Mouse (Mus musculus): ENCODE measurements at regions not wholly inside any gene's neighbourhood (a gene's known extent, or its start where the extent isn't known, plus 50 kb on each side); places are given as distances from the start of the nearest gene placed in this dataset.

GRCm38 (mm10) chr3:136601706-136602105 lies 68.2 kb upstream of the Ppp3ca start:
- no peak for TF ChIP-seq EP300 (IDR thresholded peaks at IDR 0.05; ENCODE audit: low read depth in 1 of 2, low read length in 2 of 2)
- no peak for TF ChIP-seq USF2 (IDR thresholded peaks at IDR 0.05; ENCODE audit: borderline replicate concordance in 1 of 2, insufficient read depth in 1 of 2, low read depth in 1 of 2, low read length in 2 of 2)
